Mouse (Mus musculus) myocyte (in vitro differentiated cells): ENCODE data around the gene Pspn.

ENCODE experiments used
- MYOD1 ChIP-seq, 3 experiments: IDR thresholded peaks; one replicate each; pipeline ENCODE4 v1.6.1; 2011; ENCODE audit warnings: control low read depth in 2 of 3, low read depth in 2 of 3, mild to moderate bottlenecking in 2 of 3, moderate library complexity in 1 of 3; ENCODE audit not compliant: insufficient read length in 2 of 3, control insufficient read depth in 1 of 3
- POLR2AphosphoS2 ChIP-seq: IDR thresholded peaks from one replicate; pipeline ENCODE4 v1.6.1; 2011; ENCODE audit warnings: low read depth, control low read depth; ENCODE audit not compliant: insufficient read length

DNA sequence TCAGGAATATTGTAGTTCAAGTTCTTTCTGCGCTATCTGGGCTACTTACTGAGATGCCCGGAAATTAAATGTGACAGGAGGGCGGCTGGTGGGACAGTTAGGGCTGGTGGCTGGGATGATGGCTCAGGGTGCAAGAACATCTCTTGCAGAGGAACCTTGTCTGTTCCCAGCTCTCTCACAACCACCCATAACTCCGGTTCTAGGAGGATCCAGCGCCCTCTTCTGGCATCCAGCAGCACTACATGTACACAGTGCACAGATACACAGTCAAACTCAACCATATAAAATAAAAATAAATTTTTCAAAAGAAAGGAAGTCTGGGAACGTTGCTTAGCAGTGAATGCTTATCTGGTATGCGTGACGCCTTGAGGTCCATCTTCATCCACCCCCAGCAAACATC is 39.2 kb upstream of the Pspn start:
- no peak for TF ChIP-seq MYOD1 (IDR thresholded peaks at IDR 0.05; ENCODE audit: control insufficient read depth in 1 of 3, insufficient read length in 2 of 3, low read depth in 2 of 3)
- no peak for TF ChIP-seq POLR2AphosphoS2
